Mouse (Mus musculus) G1E (cell line): Measurements from ENCODE around the gene Psma2. TPM values are rescaled to one million over a fixed set of nuclear protein-coding genes. Genes with fewer than 3 reads are reported as not detected.

Source experiments
- ATAC-seq: 2 replicates; pipeline ENCODE4 v1.8.0; 2016; ENCODE audit warnings: mild to moderate bottlenecking; ENCODE audit not compliant: insufficient number of reproducible peaks, poor library complexity, low FRiP score, severe bottlenecking; ENCODE audit errors: extremely low read depth
- DNase-seq: peaks from one replicate; pipeline ENCODE4 v3.0.0; 2012; ENCODE audit warnings: low spot score
- H3K27me3 ChIP-seq: 2 replicates; pipeline ENCODE4 v1.6.1; 2012; ENCODE audit warnings: mild to moderate bottlenecking, low read length, inconsistent platforms; ENCODE audit not compliant: insufficient read depth
- H3K36me3 ChIP-seq: replicated peaks from 2 replicates; pipeline ENCODE3; 2012; ENCODE audit warnings: mild to moderate bottlenecking, inconsistent platforms
- H3K4me1 ChIP-seq: 2 replicates; pipeline ENCODE4 v1.6.1; 2012; ENCODE audit warnings: low read depth, low read length, inconsistent platforms, mixed read lengths; ENCODE audit not compliant: insufficient read depth
- H3K4me3 ChIP-seq: 2 replicates; pipeline ENCODE4 v1.5.1; 2012; ENCODE audit warnings: low read depth, mild to moderate bottlenecking, inconsistent platforms, low read length, moderate library complexity, mixed read lengths
- H3K9me3 ChIP-seq: replicated peaks from 2 replicates; pipeline ENCODE4 v1.6.1; 2012; ENCODE audit warnings: inconsistent platforms
- CTCF ChIP-seq: IDR thresholded peaks from 2 replicates; pipeline ENCODE4 v1.5.1; 2012; ENCODE audit warnings: low read depth, low read length, inconsistent platforms, mixed read lengths
- GATA1 ChIP-seq: IDR thresholded peaks from 2 replicates; pipeline ENCODE4 v1.6.1; 2012; ENCODE audit warnings: borderline replicate concordance, low read length, inconsistent platforms, mixed read lengths
- GATA2 ChIP-seq: IDR thresholded peaks from 2 replicates; pipeline ENCODE4 v1.6.1; 2012; ENCODE audit warnings: low read depth, low read length, inconsistent platforms, borderline replicate concordance
- POLR2AphosphoS5 ChIP-seq: IDR thresholded peaks from 2 replicates; pipeline ENCODE4 v1.6.1; 2012; ENCODE audit warnings: low read depth, low read length, inconsistent platforms; ENCODE audit not compliant: insufficient replicate concordance
- TAL1 ChIP-seq: conservative IDR thresholded peaks from 2 replicates; pipeline ENCODE4 v1.6.1; 2012; ENCODE audit warnings: low read depth, low read length, inconsistent platforms, mixed read lengths
- polyA plus RNA-seq: library from polyadenylated mRNA; stranded (reverse); fragments of >175 nt; gene quantifications from 2 replicates; pipeline ENCODE4 v1.2.3, GENCODE M21; 2012
- total RNA-seq, 2 experiments: library from RNA; stranded (forward) in 1 of 2; stranded (reverse) in 1 of 2; fragments of 200-1000 nt in 1 of 2; fragments of >200 nt in 1 of 2; fragmentation: Nextera tagmentation in 1 of 2; gene quantifications; 2 replicates each; pipeline ENCODE4 v1.2.3; 2014 to 2017

Gene Psma2
- total and polyA plus RNA-seq, 3 experiments = 7.9 to 139 (median 58.2) TPM

DNA sequence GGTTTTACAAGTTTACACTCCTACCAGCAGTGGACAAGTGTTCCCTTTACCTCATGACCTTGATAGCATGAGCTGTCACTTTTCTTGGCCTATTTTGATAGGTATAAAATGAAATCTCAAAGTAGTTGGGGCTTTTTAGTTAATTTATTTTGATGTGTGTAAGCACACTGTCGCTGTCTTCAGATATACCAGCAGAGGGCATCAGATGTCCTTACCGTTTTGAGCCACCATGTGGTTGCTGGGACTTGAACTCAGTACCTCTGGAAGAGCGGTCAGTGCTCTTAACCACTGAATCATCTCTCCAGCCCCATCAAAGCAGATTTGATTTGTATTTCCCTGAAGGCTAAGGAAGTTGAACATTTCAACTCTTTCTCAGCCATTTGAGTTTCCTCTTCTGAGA lies 75.9 kb downstream of the Psma2 start:
- no peaks in the 10 kb centered on the region for H3K9me3 ChIP-seq
- no peaks in the 10 kb centered on the region for H3K4me1 ChIP-seq
- H3K27me3 ChIP-seq = no peaks in the 10 kb centered on the region
- DNase-seq (no peak), ATAC-seq (no peak)
- no peaks in the 10 kb centered on the region for H3K36me3 ChIP-seq
- no peak for TF ChIP-seq POLR2AphosphoS5
- TF ChIP-seq GATA1 = no peak
- no peak for TF ChIP-seq TAL1
- no peak for TF ChIP-seq CTCF
- TF ChIP-seq GATA2 = no peak
- no peak overlapping the region for H3K4me3 ChIP-seq

DNA sequence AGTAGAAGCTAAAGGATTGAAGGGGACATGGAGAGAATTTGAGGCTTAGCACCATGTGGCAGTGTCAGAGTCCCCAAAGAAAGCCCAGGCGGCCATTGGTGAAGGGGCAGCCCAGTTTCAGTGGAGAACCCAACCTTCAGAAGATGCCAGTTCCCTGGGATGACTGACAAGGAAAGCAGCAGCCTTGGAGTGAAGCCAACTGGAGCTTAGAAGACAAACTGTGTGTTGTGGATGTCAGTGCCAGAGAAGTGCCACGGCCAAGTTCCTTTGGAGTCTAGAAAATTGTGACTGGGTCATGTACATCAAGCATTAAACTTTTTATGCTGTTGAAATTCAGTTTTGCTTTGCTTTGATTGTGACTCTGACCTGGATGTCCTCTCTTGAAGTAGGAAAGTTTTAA lies 103.8 kb downstream of the Psma2 start:
- TF ChIP-seq CTCF (no peak), GATA2 (no peak), POLR2AphosphoS5 (no peak), TAL1 (no peak), GATA1 (no peak)
- Histone ChIP-seq H3K9me3 (no peaks in the 10 kb centered on the region), H3K27me3 (peaks cover 8% of the 10 kb centered on the region; the same call in 1 of the 2 replicates), H3K4me3 (no peak overlapping the region), H3K4me1 (no peaks in the 10 kb centered on the region), H3K36me3 (no peaks in the 10 kb centered on the region)
- no peak for ATAC-seq
- no peak for DNase-seq

DNA sequence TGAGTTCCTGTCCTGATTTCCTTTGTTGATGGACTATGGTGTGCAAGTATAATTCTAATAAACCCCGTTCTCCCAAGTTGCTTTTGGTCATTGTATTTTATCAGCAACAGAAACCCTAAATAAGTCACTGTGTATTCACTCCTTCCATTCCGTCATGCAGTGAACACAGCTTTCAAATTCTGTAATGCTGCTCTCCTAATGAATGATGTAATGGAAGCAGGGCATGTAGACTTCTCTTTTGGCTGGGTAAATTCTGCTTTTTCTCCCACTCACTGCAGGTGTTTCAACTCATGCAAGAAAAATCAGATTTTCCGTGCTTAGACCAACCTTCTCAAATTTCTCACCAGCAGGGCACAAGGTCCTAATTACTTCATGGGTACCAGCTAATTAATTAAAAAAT lies 104.7 kb downstream of the Psma2 start:
- Histone ChIP-seq H3K27me3 (peaks cover 8% of the 10 kb centered on the region; the same call in 1 of the 2 replicates), H3K9me3 (no peaks in the 10 kb centered on the region), H3K36me3 (no peaks in the 10 kb centered on the region), H3K4me1 (no peaks in the 10 kb centered on the region), H3K4me3 (no peak overlapping the region)
- no peak for TF ChIP-seq GATA1
- no peak for TF ChIP-seq GATA2
- no peak for TF ChIP-seq POLR2AphosphoS5
- no peak for TF ChIP-seq TAL1
- TF ChIP-seq CTCF = no peak
- DNase-seq (no peak), ATAC-seq (no peak)

Other genes starting within 250 kb of the Psma2 start
- gene Hecw1, start 90.0 kb upstream of the Psma2 start, total RNA-seq (2014; fragmentation: Nextera tagmentation) = 101 and 107 TPM in 2 replicates
- 30.4 and 40.3 TPM in 2 replicates for gene Hecw1, start 90.0 kb upstream of the Psma2 start, total RNA-seq (2017)
- 7.7 and 10.7 TPM in 2 replicates for gene Hecw1, start 90.0 kb upstream of the Psma2 start, polyA plus RNA-seq
- 120 and 122 TPM in 2 replicates for gene Mrpl32, start 75 bp upstream of the Psma2 start, total RNA-seq (2014; fragmentation: Nextera tagmentation)
- 154 and 167 TPM in 2 replicates for gene Mrpl32, start 75 bp upstream of the Psma2 start, total RNA-seq (2017)
- gene Mrpl32, start 75 bp upstream of the Psma2 start, polyA plus RNA-seq = 27.2 and 41.5 TPM in 2 replicates
- gene AW209491, start 16.9 kb downstream of the Psma2 start, total RNA-seq (2014; fragmentation: Nextera tagmentation) = 7.7 and 8.1 TPM in 2 replicates
- gene AW209491, start 16.9 kb downstream of the Psma2 start, total RNA-seq (2017) = 12.6 and 15.0 TPM in 2 replicates
- 0.69 and 0.83 TPM in 2 replicates for gene AW209491, start 16.9 kb downstream of the Psma2 start, polyA plus RNA-seq